Mouse (Mus musculus): Measurements from ENCODE around the gene Cpeb1.
A peak's percentile ranks its signal among the peaks of the same experiment; 100 is the strongest.

Gene Cpeb1

DNA sequence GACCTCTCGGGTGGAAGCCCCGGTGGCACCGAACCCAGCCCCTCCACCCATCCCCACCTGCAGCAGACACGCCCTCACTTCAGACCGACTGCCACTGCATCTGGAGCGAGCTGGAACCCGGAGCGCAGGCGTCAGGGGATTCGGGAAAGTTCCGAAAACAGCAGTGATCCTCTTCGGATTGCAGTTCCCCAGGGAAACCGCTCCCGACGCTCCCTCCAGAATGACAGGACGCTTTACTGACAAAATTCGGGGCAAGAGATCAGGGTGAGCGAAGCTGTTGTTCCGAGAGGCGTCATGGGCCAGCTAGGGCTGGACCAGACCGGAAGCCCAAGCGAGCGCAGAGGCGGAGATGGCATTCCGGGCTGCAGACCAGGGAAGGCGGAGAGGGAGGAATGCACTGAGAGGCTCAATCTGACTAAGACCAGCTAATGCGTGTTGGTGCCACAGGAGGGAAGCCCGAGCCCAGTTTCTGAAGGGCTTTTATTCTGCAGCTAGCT is at the start of gene Cpeb1:
TSS of gene Cpeb1 (minus strand) at position 311 of the 497 bp plus-strand sequence.
- peak; percentile 75 to 76 for DNase-seq

DNA sequence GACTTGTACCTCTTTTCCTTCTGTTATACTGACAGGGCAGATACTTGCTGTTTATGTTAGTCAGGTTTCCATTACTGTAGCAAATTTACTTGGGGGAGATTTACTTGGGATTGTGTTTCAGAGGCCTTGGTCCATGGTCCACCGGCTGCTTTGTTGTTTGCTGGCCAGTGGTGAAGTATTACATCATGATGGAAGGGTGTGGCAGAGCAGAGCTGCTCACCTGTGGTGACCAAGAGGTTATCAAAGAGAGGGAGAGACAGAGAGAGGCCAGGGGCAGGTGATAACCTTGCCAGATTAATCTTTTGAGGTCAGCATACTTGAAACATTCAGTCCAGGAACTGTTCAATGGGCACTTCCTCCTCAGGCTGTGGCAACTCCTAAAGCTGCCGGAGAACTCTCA is 45.8 kb upstream of the Cpeb1 start:
- DNase-seq = no peak

DNA sequence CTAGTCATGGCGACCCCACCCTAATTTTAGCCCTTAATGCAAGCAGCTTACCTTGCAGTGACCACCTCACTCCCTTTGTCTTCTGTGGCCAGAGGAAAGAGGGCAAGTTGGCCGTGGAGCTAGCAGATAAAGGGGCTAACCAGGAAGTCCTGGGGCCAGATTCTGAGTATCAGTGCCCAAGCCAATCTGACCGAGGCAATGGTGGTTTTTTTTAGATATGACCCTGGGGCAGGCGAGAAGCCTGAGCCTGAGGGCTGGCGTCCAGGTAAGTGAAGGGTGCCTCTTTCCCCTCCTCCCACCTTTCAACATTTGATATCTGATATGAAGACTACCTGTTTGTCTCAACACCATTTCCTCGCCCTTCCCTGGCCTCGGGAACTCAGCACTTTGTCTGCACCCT is 42.9 kb upstream of the Cpeb1 start, which contains the start of gene BC048679:
TSS of gene BC048679 (minus strand) at position 101 of the 400 bp plus-strand sequence.
- DNase-seq = no peak

DNA sequence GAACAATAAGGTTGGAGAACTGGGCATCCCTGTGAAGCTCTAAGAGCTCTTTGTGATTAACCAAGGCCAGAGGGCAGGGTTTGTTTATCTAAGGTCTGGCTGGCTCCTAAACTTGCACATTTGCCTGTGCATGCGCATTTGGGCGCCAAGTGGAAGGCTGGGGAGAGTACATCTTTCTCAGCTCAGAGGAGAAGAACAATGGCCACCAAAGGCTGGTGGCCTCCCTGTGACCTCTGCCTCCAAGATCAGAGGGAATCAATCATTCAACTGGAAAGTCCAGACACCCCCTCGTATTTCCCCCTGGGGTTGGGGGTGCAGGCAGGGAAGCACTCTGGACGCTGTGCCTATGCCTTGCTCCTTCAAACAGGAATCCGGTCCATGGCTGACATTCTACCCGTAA is 41.9 kb upstream of the Cpeb1 start:
- no peak for DNase-seq

DNA sequence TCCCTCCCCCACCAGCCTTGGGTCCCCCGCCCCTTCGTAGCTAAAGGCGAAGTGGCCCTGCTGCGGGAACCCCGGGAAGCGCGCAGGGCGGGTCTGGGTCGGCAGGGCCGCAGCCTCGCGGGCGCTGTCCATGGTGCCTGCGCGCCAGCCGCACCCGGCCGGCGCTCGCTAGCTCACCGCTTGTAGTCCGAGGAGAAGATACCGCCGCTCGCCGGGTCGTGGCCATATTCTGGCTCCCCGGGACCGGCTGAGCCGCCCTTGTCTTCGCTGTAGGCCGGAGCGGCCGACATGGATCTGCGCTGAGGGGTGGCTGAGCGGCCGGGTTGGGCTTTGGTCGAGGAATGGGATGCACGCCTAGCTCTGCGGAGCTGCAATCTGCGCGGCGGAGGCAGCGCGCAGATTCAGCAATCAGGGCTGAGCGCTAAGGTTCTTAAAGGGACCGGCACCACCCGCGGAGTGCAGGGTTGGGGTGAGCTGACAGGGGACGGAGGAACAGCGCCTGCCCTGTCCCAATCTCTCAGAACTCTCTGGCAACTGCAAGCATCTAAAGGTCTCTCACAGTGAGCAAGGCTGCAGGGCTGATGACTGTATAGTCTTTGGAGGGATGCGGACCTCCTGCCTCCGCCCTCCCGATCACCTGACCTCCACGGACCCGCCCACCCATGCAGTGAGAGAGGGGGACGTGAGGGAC is 38.2 kb upstream of the Cpeb1 start, which contains the start of gene Ap3b2:
TSS of gene Ap3b2 (minus strand) at position 595 of the 691 bp plus-strand sequence.
- DNase-seq = peak; percentile 90 to 92

DNA sequence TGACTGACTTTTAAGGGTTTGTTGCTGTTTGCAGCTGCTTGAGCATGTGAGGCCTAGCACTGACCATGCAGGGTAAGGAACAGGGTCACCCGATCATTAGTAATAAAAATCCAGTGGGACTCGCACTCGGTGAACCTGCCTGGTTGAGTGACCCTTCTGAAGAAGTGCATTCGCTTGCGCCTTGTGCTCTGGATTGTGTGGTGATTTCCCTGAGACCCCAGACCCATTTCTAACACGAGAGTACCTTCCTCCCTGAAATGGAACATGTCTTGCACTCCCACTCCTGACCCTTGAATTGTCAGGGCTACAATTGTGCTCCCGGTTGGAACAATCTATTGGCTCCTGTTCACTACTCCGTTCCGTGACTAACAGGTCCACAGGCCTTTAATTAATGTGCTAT is 37.4 kb upstream of the Cpeb1 start:
- peak in 1 of 2 experiments; percentile 17 for DNase-seq

DNA sequence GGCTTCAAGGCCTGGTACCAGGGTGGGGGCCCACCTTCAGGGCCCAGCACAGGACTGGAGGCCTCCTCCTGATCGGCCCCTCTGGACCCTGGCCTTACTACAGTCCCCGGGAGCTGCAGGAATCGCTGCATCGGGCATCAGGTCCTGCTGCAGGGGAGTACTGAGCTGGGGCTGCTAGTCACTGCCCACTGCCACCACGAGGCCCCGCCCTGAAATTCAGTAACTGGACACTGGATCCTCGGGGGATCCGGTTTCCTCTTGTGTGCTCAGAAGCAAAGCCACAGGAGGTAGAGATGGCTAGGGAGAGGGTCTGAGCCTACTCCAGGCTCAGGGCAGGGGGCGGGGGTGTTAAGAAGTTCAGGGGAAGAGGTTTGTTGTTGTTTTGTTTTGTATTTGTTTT is 34.4 kb upstream of the Cpeb1 start:
- no peak for DNase-seq

DNA sequence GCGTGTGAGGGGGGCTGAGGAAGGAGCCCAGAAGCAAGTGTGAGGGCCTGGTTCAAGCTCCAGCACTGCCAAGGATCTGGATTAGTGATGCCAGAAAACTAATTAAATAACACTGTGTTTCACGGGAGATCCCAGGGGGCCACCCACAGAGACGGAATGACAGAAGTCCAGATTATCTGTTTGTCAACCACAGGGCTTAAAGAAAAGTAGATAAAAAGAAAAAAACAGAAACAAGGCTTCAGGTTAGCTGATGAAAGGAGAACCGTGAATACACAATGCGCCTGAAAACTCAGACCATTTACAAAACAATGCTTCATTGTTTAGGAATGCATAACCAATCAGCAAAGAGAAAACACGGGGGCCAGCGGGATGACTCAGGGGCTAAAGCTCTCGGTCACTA is 25.5 kb upstream of the Cpeb1 start:
- peak; percentile 57 to 74 for DNase-seq

DNA sequence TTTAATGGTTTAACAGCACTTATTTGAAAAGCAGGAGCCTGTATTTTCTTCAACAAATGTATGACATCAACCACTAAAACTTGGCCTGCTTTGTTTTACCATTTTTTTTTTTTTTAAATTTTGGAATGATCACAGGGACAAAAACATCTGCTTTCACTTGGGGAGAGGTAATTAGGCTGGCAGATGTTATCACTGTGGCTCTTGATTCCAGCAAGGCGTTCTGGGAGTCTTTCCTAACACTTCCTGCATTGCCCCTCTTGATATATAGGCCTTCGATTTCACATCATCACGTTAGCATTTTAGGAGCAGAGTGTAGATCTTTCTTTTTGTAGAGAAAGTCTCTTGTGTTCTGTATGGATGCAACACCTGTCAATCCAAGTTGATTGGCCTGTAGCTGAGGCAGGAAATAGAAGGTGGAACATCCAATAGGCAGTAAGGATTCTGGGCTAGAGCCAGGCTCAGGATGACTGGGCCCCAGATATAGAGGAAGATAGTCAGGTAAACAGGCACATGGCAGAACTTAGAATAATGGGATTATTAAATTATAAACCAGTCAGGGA is 24.3 kb upstream of the Cpeb1 start:
- DNase-seq = peak; percentile 27 to 44

DNA sequence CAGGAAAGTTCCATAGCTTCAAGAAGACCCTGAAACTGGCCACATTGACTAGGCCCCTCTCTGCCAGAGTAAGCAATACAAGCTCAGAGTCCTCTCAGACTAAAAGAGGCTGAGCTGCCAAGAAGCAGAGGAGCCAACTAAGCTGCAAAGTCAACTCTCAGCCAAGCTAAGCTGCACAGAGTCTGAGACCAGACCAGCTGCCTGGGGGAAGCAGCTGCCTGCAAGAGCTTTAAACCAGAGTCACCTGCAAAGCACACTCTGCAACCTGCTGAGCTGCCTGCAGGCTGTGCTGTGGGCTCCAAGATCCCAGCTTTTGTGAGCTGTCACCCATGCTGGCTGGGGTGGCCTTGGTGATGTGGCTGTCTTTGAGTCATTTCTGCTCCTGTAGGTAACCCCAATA is 23.0 kb upstream of the Cpeb1 start:
- peak; percentile 35 to 53 for DNase-seq

DNA sequence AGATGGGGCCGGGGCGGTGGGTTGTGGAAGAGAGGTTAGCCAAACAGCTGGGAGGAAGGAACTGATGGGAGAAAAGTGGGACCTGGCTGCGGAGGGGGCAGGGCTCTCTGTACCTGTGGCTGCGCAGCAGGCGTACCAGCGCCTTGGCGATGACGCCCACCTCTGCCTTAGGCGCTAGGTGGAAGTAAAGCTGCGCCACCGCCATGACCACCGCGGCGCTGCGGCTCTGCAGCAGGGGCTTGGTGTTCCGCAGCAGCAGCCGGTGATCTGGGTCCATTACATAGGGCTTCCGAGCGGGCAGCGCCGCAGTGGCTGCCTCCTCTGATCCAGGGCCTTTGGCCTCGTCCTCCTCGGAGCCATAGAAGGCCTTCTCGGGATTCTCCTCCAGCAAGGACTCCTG is 21.6 kb upstream of the Cpeb1 start:
- DNase-seq = no peak

DNA sequence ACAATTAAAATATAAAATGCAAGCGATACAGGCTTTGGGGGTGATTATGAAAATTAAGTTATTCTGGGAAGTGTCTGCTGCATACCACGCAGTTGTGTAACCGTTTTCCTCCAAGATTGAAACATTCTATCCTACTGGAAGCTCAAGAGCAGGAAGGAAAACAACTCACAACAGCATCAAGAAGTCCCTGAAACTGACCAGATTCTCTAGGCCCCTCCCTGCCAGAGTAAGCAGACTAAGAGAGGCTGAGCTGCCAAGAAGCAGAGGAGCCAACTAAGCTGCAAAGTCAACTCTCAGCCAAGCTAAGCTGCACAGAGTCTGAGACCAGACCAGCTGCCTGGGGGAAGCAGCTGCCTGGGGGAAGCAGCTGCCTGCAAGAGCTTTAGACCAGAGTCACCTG is 20.0 kb upstream of the Cpeb1 start:
- DNase-seq = peak in 1 of 2 experiments; percentile 47

DNA sequence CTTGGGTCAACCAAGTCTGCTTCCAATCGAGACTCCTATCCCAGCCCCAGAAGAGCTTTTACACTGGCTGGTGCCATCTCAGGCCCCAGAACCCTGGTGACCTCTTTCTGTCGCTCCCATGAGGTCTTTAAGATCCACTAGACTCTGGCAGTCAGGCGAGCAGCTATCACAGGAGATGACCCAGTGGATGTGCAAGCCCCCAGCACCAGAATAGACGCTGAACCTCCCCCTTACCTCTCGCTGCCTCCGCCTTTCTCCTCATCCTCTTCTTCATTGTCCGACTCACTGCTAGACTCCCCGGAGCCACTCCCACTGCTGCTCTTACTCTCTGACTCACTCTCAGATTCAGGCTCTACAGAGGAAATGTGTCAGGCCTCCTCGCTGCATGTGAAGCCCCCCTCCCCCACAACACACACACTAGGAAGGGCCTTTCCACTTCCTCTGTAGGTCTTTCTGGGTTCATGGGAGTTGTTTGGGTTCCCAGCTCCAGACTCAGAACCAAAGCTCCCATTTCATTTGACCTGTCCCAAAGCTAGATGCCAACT is 9.7 kb upstream of the Cpeb1 start:
- no peak for DNase-seq

DNA sequence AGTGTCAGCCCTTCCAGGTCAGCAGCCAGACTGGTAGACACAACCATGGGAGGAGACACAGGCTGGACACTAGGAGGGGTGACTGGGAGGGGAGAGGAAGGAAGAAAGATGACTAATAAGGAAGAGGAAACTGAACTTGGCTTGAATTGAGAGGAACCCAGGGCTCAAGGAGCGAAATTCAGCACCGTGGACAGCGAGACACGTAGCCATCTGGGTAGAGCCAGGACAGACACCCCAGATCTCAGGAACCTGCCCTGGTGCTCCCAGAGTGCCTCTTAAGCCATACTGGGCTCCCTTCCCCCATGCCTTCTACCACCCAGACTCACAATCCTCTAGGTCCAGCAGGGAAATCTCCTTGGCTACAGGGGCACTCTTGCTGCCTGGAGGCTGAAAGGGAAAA is 8.9 kb upstream of the Cpeb1 start:
- DNase-seq = no peak

DNA sequence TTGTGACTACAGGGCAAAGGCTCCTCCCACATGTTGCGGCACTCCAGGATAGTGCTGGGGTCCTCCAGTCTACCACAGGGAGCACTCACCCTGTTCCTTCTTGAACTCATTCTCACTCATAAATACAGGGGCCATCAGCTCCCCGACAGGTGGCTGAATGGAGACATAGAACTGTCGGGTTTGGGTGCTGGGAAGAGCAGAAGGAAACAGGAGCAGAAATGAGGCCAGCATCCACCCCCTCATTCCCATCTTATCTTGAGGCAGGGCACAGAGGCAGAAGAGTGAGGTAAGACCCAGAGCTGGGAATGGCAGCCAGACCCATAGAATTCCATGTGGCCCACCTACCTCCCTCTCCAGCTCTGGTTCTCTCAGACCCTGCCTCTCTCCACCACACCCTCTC is 7.5 kb upstream of the Cpeb1 start:
- no peak for DNase-seq

DNA sequence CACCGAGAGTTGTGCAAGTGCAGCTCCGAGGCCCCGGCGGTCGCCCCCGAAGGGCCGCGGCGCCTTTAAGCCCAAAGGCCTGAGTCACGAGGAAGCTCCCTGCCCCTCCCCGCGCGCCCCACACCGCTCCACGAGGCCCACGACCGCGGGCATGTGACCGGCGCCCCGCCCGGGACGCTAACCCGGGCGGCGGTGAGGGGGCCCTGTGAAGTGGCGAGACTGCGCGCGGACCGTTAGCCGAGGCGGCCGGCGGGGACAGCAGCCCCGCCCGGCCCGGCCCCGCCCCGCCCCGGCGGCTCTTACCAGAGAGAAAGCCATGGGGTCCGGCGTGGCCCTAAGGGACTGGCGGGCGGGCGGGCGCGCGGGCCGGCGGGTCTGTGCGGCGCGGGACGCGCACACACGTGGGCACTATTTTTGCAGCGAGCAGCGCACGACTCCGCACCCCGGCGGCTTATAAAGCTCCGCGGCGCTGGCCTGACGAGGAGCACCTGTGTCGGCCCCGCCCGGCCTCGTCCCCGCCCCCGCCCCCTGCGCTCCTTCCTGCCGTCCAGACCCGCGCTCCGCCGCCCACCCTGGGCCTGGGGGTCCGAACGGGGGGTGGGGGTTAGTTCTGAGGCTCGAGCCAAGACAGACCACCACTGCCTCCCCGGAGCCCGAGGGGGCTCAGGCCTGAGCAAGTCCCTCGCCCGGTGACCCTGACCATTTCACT is 780 bp downstream of the Cpeb1 start:
- DNase-seq = peak; percentile 65 to 68

DNA sequence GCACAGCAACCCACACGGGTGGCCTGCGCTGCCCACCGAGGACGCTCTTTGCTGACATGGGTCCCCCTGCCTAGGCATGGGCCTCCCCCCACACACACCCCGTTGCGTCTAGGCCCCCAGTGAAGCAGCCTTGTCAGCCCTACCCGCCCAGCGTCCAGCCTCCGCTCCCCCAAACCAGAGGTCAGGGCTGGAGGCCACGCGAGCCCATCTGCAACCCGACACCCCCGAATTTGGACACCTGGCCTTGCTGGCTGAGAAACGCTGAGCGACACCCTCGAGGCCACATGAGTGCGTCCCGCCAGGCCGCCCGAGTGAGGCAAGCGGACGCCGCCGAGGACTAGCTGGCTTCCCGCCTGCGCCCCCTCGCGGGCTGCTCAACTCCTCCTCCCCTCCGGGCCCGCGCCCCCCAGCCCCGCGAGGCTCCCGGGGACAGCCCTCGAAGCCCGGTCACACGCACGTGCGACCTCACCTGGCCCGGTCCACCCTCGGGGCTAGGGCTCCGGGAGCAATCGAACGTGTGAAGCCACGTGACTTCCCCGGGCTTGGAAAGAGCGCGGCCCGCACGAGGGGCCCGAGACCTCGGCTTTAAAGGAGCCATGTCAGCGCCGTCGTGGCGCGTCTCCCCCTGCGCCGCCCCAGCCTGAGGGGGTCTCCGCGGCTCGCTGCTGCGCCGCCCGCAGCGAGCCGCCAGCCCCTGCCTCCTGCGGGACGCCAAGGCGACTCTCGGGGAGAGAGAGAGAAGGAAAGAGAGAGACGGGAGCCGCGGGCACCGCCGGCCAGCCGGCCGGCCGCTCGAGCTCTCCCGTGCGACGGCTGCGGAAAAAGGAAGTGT is 1.6 kb downstream of the Cpeb1 start:
- DNase-seq = peak; percentile 56 to 58

DNA sequence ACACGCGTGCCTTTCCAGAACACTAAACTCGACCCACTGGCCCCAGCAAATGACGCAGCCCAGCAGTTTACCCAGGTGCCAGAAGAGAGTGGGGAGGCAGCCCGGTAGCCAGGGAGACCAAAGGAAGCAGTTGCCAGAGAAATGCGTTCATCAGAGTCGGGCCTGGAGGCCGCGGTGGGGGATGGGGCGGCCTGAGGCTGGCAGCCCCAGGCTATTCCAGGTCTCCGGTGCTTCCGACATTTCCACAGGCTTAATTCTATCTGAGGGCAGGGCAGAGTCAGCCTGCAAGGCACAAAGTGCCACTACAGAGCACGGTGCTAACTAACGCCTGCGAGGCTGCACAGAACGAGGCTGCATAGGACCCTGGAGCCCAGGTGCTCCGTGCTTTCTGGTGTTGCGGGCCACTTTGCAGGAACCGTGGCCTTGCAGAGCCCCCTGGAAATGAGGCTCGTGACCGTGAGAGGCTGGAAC is 2.3 kb downstream of the Cpeb1 start:
- peak; percentile 56 to 58 for DNase-seq

DNA sequence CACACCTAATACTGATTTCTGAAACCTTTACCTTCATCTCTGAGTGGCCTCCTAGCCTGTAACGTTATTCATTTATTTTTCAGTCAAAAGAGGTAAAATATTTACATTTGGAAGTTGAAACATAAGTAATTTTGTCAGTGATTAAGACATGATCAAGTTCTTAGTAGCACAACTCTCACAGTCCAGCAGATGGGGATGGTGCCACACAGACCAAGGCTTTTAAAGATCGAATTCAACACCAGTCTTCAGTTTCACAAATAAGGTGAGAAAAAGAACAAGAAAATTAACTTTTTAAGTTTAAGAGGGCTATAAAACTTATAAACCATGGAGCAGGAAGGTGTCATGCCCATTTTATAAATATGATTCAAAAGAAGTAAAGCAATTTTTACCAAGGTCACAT is 56.3 kb downstream of the Cpeb1 start:
- DNase-seq = peak; percentile 39 to 41

DNA sequence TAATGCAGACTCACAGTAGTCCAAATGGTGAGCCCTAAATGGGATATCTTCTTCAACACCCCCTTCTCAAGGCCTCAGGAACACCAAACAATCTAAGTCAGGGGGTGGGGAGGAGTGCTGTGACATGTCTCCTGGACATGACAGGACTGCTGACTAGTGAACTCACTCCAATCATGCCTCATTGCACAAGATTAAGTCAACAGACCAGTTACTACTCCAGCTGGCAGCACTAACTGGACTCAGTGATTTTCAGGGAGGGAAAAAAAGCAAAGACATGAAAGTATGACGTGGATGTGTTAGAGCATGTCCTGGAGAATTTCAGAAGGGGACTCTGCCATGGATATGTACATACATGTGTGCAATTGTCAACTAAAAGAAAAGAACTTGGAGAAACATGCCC is 75.9 kb downstream of the Cpeb1 start:
- DNase-seq = no peak

DNA sequence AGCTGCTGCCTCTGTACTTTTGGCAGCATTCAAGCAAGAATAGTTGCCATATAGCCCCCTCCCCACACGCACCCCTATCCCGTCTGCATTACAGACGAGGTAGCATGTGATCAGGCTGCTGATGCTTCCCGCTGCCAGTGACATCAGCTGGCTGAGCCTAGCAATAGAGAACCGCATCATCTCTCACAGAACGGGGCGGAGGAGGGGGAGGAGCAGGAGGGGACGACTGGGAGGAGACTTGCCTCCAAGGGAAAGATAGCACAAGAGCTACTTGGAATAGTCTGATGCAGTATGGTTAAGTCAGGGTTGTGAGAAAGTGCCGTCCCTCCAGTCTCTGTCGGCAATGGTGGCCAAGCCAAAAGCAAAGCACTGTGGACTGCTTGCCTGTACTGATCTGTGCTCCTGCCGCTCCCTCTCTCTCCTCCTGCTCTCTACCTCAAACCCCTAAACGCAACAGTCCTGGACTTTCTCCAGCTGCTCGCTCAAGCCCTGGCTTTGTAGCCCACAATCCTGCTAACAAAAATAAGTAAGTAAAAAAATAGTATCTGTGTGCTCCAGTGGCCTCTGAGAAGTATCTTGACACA is 82.8 kb downstream of the Cpeb1 start:
- DNase-seq = peak; percentile 70 to 80

DNA sequence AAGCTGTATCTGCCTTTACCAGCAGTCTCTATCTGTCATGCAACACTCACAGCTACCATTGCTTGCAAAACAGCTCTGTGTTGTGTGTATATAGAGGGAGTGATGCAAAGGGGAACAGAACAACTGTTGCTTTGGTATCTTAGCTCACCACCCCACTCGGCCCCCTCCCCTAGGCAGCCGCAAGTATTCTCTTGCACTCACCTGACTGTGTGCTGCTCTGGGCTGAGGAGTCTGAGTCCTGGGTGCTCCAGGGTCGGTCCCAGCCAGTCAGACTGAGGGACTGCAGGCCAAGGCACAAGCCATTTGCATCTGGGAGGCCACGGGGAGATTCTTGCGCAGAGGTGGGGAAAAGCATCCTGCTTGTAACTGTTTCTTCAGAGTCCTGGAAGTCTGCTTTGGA is 83.5 kb downstream of the Cpeb1 start:
- peak in 1 of 2 experiments; percentile 12 for DNase-seq
